Mouse (Mus musculus): ENCODE measurements at regions not wholly inside any gene's neighbourhood (a gene's known extent, or its start where the extent isn't known, plus 50 kb on each side); places are given as distances from the start of the nearest gene placed in this dataset.
A peak's percentile ranks its signal among the peaks of the same experiment; 100 is the strongest.
"Not testable (repeated sequence)": the region's sequence is repeated elsewhere in the genome, so short reads cannot be mapped to it uniquely, and the experiment has no call there.

DNA sequence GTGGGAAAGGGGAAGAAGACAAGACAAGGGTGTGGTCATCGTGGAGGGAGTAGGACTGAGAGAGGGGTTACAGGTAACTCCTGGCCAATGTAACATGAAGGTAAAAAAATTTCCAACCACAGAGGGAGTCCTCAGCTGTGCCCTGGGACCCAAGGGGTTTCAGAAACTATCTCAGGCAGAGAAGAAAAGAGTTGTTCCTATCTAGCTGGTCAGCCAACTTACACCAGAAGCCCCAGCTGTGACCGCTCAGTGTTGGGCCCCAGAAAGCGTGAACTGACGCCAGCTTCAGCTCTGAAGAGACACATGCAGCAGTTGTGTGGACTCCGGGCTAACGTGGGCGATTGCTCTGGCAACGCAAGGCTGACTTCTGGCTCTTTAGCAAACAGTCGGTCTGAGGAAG, 52.2 kb downstream of the Rhob start:
- no peak for DNase-seq (ENCODE audit: low read depth, low spot score)

GRCm38 (mm10) chr12:8447025-8447424, 52.8 kb downstream of the Rhob start:
- no peak for DNase-seq (ENCODE audit: low read depth, low spot score)

GRCm38 (mm10) chr12:8444975-8445853, 54.6 kb downstream of the Rhob start:
- DNase-seq (ENCODE audit: low read depth, low spot score), result peak; percentile 88

- DNase-seq (ENCODE audit: low read depth, low spot score), result peak; percentile 63
Observed at GRCm38 (mm10) chr12:8443917-8444453, 55.8 kb downstream of the Rhob start.

GRCm38 (mm10) chr12:8443253-8443661, 56.6 kb downstream of the Rhob start:
- no peak for DNase-seq (ENCODE audit: low read depth, low spot score)

GRCm38 (mm10) chr12:8441275-8441674, 58.5 kb downstream of the Rhob start:
- DNase-seq (ENCODE audit: low read depth, low spot score), result no peak

GRCm38 (mm10) chr12:8440373-8440772, 59.4 kb downstream of the Rhob start:
- no peak for DNase-seq (ENCODE audit: low read depth, low spot score)

DNA sequence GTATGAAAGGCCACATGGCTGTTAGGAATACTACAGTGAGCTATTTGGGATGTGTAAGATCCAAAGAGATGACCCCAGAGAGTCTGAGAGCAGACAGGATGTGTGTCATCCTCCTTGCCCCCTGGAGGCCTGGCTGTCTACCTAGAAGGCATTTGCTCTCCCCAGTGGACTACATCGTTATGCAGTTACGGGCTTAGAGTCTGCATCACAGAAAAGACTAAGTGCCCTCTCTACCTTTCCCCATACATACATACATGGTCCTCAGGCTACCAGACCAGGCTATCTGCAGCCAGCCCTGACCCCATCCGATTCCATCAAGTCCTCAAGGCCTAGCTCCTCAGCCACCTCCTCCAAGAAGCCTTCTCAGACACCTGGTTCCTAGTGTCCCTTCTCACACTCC, 59.9 kb downstream of the Rhob start:
- DNase-seq (ENCODE audit: low read depth, low spot score), result no peak

- no peak for DNase-seq (ENCODE audit: low read depth, low spot score)
Observed at GRCm38 (mm10) chr12:8439486-8439885, 60.3 kb downstream of the Rhob start.

DNA sequence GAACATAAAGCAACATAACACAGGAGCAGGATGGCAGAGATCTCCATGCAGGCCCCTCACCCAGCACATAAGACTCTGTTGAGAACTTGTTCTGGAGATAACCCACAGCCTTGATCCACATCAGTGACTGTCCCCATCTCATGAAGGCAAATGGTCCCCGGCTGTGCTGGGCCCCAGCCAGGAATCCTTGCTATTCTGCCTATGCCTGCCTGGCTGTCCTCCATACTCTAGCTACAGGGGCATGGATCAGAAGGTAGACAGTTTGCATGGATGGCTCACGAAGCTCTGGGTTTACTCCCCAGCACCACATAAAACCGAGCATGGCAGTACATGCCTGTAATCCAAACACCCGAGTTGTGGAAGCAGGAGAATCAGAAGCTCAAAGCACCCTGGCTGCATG, 61.2 kb downstream of the Rhob start:
- no peak for DNase-seq (ENCODE audit: low read depth, low spot score)

GRCm38 (mm10) chr12:8436976-8437580, 62.7 kb downstream of the Rhob start:
- no peak for DNase-seq (ENCODE audit: low read depth, low spot score)

DNA sequence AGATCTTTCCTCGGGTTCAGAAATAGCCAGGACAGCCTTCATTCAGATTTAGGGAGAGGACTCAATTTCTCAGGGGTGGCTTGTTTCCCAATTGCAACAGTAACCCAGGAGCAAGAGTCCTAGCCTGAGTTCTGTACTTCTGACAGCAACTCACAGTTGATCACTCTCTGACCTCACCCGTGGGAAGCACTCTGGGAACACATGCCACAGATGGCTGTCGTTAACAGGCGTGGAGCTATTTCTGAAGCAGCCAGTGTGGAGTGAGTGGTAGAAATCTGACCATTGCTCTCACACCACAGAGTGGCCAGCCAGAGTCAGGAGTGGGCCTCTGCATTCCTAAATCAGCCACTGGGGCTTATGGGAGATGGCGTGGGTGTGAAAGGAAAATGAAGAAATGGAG, 63.3 kb downstream of the Rhob start:
- DNase-seq (ENCODE audit: low read depth, low spot score), result no peak

- DNase-seq (ENCODE audit: low read depth, low spot score), result not testable (repeated sequence)
Observed at GRCm38 (mm10) chr12:8435651-8436348, 64.0 kb downstream of the Rhob start.

GRCm38 (mm10) chr12:8428228-8428990, 71.4 kb downstream of the Rhob start:
- DNase-seq (ENCODE audit: low read depth, low spot score), result peak; percentile 68

DNA sequence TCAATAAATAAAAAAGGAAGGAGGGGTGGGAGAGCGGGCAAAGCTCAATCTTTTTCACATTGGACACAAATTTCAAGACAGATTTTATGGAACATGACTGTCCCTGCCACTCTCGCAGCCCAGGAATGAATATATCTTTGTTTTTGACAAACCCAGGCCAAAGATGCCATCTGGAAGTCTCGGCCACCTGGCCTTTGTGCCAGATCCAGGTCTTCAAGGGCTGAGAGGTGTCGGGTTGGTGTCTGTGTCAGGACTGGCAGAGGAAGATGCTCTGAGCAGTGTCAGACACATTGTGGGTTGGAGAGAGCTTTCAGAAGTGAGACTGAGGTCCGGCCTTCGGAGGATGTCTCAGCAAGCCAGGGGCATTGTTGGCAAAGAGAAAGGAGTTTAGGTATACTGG, 75.3 kb downstream of the Rhob start:
- DNase-seq (ENCODE audit: low read depth, low spot score), result no peak

GRCm38 (mm10) chr12:8422676-8423075, 77.1 kb downstream of the Rhob start:
- DNase-seq (ENCODE audit: low read depth, low spot score), result no peak

DNA sequence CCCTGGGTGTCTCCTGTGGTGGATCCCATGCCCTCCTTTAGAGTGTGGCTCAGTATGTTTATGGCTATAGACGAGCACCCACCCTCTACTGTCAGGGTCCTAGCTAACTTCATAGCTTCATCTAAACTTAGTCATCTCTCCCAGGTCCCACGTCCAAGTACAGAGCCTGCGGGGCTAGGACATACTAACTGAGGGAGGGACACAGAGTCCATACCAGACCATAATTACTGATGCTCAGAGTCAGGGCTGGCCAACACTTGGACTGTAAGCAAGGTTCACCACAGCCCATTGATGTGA, 78.6 kb downstream of the Rhob start:
- DNase-seq (ENCODE audit: low read depth, low spot score), result no peak

- DNase-seq (ENCODE audit: low read depth, low spot score), result no peak
Observed at GRCm38 (mm10) chr12:8420511-8421270, 79.1 kb downstream of the Rhob start.

DNA sequence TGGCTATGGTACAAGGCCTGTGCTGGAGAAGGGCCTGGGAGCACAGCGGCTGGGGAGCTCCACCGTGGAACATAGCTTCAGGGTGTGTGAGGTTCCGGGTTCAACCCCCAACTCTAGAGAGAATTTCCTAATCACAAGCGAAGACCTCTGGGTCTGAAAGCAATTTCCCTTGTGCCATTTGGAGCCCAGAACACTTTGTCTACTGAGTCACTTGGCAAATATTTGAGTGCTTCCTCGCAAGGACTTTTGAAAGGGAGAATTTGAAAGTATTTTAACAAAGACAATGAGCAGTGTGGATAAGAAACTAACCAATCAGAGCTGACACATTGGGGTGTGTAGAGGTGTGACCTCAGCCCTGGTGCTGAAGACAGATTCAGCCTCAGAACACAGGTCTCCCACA, 80.9 kb downstream of the Rhob start:
- no peak for DNase-seq (ENCODE audit: low read depth, low spot score)

GRCm38 (mm10) chr12:8417127-8417790, 82.5 kb downstream of the Rhob start:
- DNase-seq (ENCODE audit: low read depth, low spot score), result no peak
